In the genomic region with DNA sequence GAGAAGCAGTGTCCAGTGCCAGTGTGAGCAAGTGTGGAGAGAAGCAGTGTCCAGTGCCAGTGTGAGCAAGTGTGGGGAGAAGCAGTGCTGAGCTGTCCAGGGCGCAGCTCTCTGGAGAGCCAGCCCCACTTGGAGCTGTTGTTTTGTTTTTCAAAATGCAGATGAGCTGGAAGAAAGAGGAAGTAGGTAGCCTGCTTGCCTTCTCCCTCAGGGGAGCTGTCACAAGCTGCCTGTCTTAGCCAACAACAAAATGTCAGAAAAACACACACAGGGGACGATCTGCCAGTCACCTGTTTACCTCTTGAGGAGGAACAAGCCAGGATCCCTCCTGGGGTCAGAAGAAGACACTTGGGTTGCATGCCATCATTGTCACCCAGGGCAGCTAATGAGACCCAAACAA, we compare ENCODE assay signal across 10 mouse cellular contexts.
DNase-seq lines count a peak whose midpoint lies in the region; ATAC-seq and TF ChIP-seq lines count a peak whose summit lies in the region.
"Had no signal": no experiment of that assay in that cellular context is flagged by ENCODE, and none has a peak within 500 bp of the region (broad histone marks: within the 10 kb centered on the region; RNA-seq: fewer than 3 reads in every experiment).

No protein-coding gene starts in this region.

- no peak overlapping the region for H3K4me2 ChIP-seq in midbrain, embryonic 15.5 days
- no peak overlapping the region for H3K4me2 ChIP-seq in midbrain, embryonic 13.5 days (replicated peaks)

- peaks cover 36% of the 10 kb centered on the region for H3K4me1 ChIP-seq in midbrain, embryonic 15.5 days
- H3K4me1 ChIP-seq in midbrain, embryonic 13.5 days (replicated peaks) = peaks cover 36% of the 10 kb centered on the region
- H3K4me1 ChIP-seq in spleen, adult 2 months (ENCODE audit: control insufficient read depth, insufficient read depth, insufficient read length) = peaks cover 22% of the 10 kb centered on the region; the same call in 1 of the 2 replicates

- H3K9ac ChIP-seq in midbrain, embryonic 15.5 days = no peak overlapping the region
- no peak overlapping the region for H3K9ac ChIP-seq in midbrain, embryonic 13.5 days (replicated peaks)

- 0 out of 2 replicates have a peak overlapping the region, but pooled peaks have one; percentile 34 for H3K27ac ChIP-seq in midbrain, embryonic 15.5 days
- no peak overlapping the region for H3K27ac ChIP-seq in midbrain, embryonic 13.5 days
- H3K27ac ChIP-seq in spleen, adult 2 months (ENCODE audit: insufficient read depth, low read length) = peak overlapping the region; percentile 77

- no peak for TF ChIP-seq CTCF in spleen, adult 2 months (IDR thresholded peaks at IDR 0.05; ENCODE audit: extremely low read depth, insufficient read depth, insufficient read length, insufficient replicate concordance)

- H3K27me3 ChIP-seq in midbrain, embryonic 15.5 days (replicated peaks) = no peaks in the 10 kb centered on the region
- no peaks in the 10 kb centered on the region for H3K27me3 ChIP-seq in midbrain, embryonic 13.5 days
- H3K27me3 ChIP-seq in spleen, adult 2 months (ENCODE audit: control insufficient read depth, insufficient read depth, low read length) = no peaks in the 10 kb centered on the region

- H3K4me3 ChIP-seq in midbrain, embryonic 15.5 days = no peak overlapping the region
- H3K4me3 ChIP-seq in midbrain, embryonic 13.5 days (replicated peaks) = no peak overlapping the region
- no peak overlapping the region for H3K4me3 ChIP-seq in spleen, adult 2 months (ENCODE audit: extremely low read depth, insufficient read depth, insufficient read length)

- peak; percentile 93 for DNase-seq in heart, adult 11 months
- no peak for DNase-seq in heart, postnatal 4 days
- DNase-seq in lung, postnatal 25 days (ENCODE audit: low spot score) = peak; percentile 37
- peak; percentile 37 to 71 for DNase-seq in spleen, adult 2 months (ENCODE audit: low read depth in 1 of 2, low spot score in 2 of 2)
- DNase-seq in urinary bladder, postnatal 4 days (ENCODE audit: low spot score in 2 of 2) = no peak
- DNase-seq in testis, postnatal 10 days (ENCODE audit: low spot score) = no peak
- DNase-seq: cerebellum, adult 9-11 months; kidney, adult 9 months had no signal

- no peaks in the 10 kb centered on the region for H3K9me3 ChIP-seq in midbrain, embryonic 15.5 days
- H3K9me3 ChIP-seq in midbrain, embryonic 13.5 days = no peaks in the 10 kb centered on the region

- H3K36me3 ChIP-seq in midbrain, embryonic 15.5 days (replicated peaks) = no peaks in the 10 kb centered on the region
- H3K36me3 ChIP-seq in midbrain, embryonic 13.5 days = peaks cover 11% of the 10 kb centered on the region
- H3K36me3 ChIP-seq in spleen, adult 2 months (ENCODE audit: control insufficient read depth, insufficient read depth, low read length) = no peaks in the 10 kb centered on the region; the same call in 1 of the 2 replicates

- ATAC-seq in midbrain, embryonic 15.5 days (replicated peaks) = no peak
- ATAC-seq in midbrain, embryonic 13.5 days = no peak

- TF ChIP-seq POLR2A in spleen, adult 2 months (IDR thresholded peaks at IDR 0.05; ENCODE audit: low read depth, low read length) = no peak

- 49% methylated on average over 2 of the region's 2 CpGs for WGBS in midbrain, embryonic 15.5 days
- 50% methylated on average over 2 of the region's 2 CpGs for WGBS in midbrain, embryonic 13.5 days
- 14% methylated on average over 2 of the region's 2 CpGs for WGBS in spleen, adult 2 months

Comparison
In these comparisons a context has a peak if more than half of its experiments do, and no peak if none do; other contexts are left out.
1. DNase-seq: peak in heart, adult 11 months (single experiment), lung, postnatal 25 days (single experiment) and spleen, adult 2 months (2 of 2); none in heart, postnatal 4 days (single experiment), urinary bladder, postnatal 4 days (0 of 2) and testis, postnatal 10 days (single experiment).